Mouse (Mus musculus) cerebellum, postnatal 4 days (tissue): Measurements from ENCODE around the gene Mast4.
A peak's percentile ranks its signal among the peaks of the same experiment; 100 is the strongest.

ENCODE experiments used
- DNase-seq, 2 experiments: peaks; one replicate each; pipeline ENCODE4 v3.0.0; 2022; ENCODE audit warnings: low spot score in 2 of 2, mixed read lengths in 1 of 2

Mast4 gene

DNA sequence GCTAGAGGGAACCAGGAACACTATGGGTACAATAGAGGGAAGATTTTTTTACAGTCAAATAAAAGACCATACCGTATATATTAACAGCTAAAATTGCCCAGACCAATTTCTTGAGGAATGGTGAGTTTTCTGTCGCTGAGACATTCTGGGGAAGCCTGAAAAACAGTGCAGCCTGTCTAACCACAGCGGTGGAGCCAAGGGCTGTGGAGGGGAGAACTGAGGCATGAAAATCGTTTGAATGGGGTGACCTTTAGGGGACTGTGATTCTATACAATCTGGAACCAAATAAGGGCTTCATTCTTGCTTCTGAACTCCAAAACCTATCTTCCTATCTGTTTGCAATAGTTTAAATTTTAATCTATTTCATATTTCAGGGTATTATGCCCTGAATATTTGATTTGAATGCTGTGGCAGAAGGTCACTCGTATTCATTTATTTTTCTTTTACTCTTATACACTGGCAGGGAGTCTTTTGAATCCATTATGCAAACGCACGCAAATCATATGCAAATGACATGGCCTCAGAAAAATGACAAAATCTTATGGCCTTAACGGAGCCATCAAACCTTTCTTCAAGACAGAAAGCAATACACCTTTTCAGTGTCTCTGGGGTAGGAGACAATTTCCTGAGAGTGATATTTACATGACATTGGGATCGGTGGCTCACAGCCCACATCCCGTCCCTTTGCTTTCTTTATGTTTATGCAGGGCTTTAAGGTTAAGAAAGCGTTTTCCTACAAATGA, 642.7 kb downstream of the Mast4 start:
- DNase-seq, result no peak

DNA sequence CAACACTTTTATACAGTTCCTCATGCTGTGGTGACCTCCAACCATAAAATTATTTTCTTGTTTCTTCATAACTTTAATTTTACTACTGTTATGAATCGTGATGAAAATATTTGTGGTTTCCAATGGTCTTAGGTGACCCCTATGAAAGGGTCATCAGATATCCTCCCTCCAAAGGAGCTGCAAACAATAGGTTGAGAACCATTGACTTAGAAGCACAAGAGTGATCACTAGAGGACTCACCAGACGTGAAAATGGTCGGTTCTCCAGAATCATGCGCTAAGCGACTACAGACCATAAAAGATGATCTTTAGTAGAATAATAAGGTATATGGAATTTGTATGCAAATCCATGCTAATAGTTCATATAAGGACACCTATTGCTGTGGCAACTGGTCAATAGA, 644.1 kb downstream of the Mast4 start:
- DNase-seq, result no peak

DNA sequence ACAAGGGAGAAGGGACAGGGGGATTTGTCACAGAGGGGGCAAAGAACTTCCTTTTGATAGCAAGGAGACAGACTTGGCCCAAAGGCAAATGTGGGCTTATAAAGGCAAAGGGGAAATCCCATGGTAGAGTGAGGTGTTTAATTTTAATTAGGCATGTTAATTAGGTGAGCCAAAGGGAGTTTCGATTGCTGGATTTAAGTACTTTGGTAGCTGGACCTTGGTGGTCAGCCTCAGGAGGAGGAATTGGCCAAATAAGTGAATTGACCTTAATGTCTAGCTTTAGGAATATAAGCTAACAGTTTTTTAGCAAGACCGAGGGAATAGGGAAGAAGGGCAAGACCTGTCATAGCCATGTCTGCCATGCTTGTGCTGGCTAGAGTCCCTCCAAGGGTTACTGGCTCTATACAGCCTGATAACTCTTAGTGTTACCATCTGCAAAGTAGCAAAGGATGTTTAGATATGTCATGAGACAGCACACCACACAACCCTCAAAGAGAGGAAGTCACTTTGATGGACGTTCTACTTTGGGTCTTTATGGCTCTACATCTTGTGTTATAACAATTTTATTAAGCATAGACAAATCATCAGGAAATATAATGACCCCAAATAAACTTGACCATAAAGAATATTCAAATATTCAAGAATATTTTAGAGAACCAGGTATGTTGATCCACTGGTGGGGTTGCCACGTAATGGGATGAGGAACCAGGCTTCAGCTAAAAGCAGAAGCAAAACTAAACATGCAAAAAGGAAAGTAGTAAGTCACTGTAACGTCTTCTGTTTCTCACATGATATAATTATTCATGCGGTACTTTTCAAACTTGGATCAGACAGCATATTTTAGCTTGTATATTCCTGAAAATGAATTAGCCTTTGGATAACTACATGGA, 644.9 kb downstream of the Mast4 start:
- no peak for DNase-seq

DNA sequence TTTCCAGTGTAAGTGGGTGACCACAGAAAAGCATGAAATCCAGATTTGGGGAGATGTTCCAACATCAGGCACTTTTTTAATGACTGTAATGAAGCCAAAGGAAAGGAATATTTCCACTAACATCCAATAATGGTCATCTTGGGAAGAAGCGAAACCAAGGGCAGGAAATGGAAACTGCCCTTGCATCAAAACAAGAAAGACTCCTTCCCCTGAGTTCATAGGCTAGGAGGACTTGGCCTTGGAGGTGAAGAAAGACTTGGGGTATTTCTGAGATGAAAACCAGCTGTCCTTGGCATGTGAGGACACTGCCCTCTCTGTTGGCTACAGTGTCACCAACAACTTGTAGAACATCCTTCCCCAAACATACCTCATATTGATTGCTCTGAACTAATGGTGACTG, 646.2 kb downstream of the Mast4 start:
- DNase-seq, result no peak

DNA sequence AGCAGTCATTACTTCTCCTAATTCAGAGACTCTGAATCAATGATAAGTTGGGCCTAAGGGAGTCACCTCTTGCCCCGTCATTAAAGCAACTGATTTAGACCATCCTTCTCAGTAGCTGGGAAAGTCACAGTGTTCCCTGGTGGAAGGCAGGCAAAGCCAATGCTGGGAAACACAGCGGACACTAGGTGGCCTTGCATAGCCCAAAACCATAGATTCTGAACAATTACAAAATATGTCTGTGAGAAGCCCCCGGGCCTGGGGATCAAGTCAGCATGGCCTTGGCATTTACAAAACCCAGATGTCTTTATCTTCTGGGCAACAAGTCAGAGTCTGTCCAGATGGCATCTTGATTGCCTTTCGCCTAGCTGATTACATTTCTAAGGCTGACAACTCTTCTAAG, 649.4 kb downstream of the Mast4 start:
- DNase-seq, result peak in 1 of 2 experiments; percentile 6
